Mouse (Mus musculus): Measurements from ENCODE around the gene Babam1.
A peak's percentile ranks its signal among the peaks of the same experiment; 100 is the strongest.
"Not testable (repeated sequence)": the region's sequence is repeated elsewhere in the genome, so short reads cannot be mapped to it uniquely, and the experiment has no call there.

Babam1 gene

DNA sequence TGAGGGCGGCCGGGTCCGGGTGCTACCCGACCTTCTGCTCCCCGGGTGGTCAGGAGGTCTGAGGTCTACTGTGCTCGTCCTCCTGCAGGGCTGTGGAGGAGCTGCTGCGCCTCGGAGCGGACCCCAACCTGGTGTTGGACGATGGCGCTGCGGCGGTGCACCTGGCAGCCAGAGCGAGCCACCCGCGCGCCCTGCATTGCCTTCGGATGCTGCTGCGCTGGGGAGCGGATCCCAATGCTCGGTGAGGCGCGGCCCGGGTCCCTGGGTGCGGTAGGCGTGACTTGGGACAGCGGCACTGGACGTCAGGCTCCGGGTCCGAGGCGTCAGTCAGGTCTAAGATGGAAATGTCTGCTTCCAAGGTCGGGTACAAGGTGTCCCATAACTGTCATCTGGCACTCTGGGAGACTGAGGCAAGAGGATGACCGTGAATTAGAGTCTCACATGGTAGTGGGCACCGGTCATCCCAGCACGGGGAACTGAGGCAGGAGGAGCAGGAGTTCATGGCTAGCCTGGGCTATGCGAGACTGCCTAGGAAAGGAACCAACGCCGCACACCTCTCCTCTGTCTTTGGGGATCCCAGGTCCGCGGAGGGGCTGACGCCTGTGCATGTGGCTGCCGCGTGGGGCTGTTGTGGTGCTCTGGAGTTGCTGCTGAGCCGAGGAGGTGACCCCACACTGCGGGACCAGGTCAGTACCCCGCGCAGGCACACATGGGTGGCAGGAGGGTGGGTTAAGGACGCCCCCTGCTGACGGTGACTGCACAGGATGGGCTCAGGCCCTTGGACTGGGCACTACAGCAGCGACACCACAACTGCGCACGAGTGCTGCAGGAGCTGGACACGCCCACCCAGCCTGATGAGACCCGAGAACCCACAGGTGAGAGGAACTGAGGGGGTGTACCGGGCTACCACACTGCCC lies 9.7 kb downstream of the Babam1 start:
- DNase-seq (ENCODE audit: extremely low read depth, low read depth) = peak; percentile 36

DNA sequence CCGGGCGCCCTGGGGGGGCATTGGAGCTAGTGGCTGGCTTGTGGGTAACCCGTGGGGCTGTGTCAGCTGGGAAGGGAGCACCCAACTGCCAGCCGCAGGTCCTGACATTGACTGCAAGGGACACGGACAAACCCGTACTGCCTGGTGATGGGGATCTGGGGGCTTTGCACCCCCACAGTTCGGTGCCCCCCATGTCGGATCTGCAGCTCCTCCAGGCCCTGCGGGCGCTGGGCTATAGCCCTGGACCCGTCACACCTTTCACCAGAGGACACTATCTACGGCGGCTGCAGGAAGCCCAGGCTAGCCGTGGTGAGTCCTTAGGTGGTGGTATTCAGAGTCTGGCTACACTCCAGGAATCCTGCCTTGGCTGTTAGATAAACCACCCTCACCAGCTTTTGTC lies 10.8 kb downstream of the Babam1 start:
- no peak for DNase-seq (ENCODE audit: extremely low read depth, low read depth)

GRCm38 (mm10) chr8:71408231-71408630 lies 11.6 kb downstream of the Babam1 start:
- DNase-seq (ENCODE audit: extremely low read depth, low read depth) = no peak

DNA sequence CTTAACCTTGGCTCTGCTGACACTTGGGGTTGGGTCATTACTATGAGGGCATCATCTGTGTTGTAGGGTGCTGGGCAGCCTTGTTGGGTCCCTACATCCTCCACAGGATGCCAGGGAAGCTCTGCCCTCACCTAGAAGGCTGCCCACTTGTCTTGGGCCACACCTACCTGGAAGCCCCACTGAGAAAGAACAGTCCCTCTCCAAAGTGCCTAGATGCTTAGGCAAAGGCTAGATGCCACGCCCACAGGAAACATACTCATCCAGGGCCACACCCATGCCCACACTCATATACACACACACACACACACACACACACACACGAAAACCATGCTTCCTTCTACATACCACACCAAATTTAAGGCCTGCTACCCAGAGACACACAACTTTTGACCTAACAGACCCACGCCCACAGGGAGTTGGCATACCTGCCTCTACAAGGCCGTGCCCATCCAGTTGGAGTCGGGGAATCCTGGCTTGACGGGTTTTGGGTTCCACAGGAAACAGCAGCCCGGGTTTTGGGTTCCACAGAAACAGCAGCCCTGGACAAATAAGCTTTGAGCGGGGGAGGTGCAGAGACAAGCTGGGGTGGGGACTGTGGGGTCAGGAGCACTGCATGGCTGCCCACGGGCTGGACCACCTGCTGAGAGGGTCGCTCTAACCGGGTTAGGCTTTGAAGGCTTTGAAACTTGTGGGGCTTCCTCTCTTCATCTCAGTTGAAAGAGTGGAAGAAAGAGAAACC lies 15.0 kb downstream of the Babam1 start:
- DNase-seq (ENCODE audit: extremely low read depth, low read depth) = no peak

DNA sequence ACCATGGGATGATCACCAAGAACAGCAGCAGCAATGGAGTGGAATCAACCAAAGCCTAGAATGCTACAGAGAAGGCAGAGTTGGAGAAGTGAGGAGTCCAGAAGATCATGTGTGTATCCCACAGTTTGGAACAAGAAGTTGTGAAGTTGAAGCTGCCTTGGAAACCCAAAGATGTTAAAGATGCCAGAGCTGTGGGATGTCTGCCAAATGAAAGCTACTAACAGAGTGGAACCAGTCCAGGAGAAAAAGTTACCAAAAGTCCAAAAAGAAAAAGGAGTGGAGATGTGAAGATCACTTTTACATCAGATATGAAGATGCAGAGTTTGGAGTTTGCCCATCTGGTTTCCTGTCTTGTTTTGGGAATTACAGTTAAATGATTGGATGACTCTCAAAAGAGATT lies 25.5 kb downstream of the Babam1 start:
- DNase-seq (ENCODE audit: extremely low read depth, low read depth) = no peak

DNA sequence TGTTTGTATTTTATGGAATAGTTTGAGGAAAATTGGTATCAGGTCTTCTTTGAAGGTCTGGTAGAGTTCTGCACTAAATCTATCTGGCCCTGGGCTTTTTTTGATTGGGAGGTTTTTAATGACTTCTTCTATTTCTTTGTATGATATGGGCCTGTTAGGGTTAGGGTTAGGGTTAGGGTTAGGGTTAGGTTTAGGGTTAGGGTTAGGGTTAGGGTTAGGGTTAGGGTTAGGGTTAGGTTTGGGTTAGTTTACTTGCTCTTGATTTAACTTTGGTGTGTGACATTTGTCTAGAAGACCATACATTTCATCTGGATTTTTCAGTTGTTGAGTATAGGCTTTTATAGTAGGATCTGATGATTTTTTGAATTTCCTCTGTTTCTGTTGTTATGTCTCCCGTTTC lies 36.3 kb downstream of the Babam1 start:
- not testable (repeated sequence) for DNase-seq (ENCODE audit: extremely low read depth, low read depth)

DNA sequence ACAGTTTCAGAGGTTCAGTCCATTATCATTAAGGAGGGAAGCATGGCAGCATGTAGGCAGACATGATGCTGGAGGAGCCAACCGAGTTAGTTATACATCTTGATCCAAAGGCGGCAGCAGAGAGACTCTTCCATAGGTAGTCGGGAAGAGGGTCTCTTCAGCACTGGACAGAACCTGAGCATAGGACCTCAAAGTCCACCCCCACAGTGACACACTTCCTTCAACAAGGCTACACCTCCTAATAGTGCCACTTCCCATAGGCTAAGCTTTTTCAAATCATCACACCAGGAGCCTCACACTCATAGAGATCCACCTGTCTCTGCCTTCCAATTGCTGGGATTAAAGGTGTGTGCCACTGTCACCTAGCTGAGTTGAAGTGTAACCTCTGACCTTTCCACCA lies 40.4 kb downstream of the Babam1 start:
- DNase-seq (ENCODE audit: extremely low read depth, low read depth) = no peak

DNA sequence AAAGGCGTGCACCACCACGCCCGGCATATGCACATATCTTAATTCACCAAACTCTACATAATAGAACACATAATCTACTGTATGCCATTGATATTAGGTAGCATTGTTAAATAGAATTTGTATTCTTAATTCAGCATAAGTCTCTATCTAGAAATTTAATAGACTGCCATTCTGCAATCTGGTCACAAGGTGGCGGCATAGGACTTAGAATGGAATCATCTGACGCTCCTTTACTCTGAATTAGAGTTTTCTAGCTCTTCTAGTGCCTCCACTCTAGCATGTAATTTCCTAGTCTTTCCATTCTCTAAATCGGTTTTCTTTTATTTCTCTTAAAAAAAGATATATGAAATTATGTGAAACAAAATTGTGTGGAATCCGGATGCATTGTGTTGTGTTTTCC lies 44.7 kb downstream of the Babam1 start:
- DNase-seq (ENCODE audit: extremely low read depth, low read depth) = peak; percentile 60

GRCm38 (mm10) chr8:71445096-71445495 lies 48.4 kb downstream of the Babam1 start:
- DNase-seq (ENCODE audit: extremely low read depth, low read depth) = no peak

- DNase-seq (ENCODE audit: extremely low read depth, low read depth) = no peak
Measured at GRCm38 (mm10) chr8:71451337-71451736, 54.7 kb downstream of the Babam1 start.

DNA sequence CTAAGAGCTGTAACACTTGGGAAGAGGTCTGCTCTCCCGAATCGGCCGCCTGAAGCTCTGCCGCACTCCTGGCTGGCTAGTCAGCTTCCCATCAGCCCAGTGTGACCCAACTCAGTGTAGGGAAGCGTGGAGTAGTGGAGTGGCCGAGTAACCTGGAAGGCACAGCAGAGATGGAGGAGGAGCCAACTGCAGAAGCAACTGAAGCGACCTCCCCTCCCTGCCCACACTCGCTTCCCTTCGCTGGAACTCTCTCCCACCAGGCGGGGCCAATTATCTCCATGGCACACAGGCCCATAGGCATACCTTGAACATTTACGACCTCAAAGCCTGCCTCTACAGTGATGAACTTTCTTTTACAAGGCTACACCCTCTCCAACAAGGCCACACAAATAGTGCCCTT lies 55.1 kb downstream of the Babam1 start:
- DNase-seq (ENCODE audit: extremely low read depth, low read depth) = no peak

DNA sequence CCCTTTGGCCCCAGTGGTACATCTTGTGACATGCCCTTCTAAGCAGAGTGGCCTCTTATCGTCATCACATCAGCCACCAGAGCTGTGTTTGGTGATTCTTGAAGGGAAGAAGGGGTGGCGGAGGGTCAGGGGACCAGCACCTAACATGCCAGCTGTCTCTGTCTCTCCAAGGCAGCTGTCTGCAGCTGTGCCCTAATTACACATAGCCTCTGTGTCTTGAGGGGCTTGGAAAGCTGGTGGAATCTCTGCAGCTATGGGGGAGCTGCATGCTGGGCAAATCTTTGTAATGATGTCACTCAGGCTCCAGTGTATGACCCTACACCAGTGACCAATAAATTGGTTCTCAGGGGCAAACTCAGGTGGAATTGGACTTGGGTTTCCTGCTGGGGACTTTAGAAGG lies 56.0 kb downstream of the Babam1 start:
- no peak for DNase-seq (ENCODE audit: extremely low read depth, low read depth)
